Mouse (Mus musculus): ENCODE data around the gene Elf2.

DNA sequence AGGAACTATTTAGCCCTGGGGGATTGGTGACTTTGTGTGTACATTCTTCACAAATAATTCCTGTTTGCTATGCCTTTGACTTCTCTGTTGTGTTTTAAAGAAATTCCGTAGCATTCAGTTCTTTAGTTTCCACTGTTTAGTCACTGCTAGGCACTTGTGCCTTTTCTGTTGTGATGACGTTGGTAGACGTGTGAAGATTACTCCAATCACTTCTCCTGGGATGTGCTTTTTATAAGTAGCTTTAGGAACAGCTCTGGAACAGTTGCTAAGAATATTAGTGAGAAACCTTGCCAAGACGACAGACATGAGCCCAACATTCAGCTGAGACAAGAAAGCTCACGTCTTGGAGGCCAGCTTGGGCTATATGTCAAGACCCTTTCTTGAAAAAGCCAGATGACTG is 89.4 kb downstream of the Elf2 start:
- TF ChIP-seq CTCF (IDR thresholded peaks at IDR 0.05) (no peak), POLR2A (IDR thresholded peaks at IDR 0.05; ENCODE audit: insufficient read depth, low read depth, low read length) (no peak), EP300 (IDR thresholded peaks at IDR 0.05; ENCODE audit: insufficient read depth, low read depth, low read length) (no peak)

Data from heart, adult 2 months (tissue).